Mouse (Mus musculus): ENCODE measurements at regions not wholly inside any gene's neighbourhood (a gene's known extent, or its start where the extent isn't known, plus 50 kb on each side); places are given as distances from the start of the nearest gene placed in this dataset.
A peak's percentile ranks its signal among the peaks of the same experiment; 100 is the strongest.

DNA sequence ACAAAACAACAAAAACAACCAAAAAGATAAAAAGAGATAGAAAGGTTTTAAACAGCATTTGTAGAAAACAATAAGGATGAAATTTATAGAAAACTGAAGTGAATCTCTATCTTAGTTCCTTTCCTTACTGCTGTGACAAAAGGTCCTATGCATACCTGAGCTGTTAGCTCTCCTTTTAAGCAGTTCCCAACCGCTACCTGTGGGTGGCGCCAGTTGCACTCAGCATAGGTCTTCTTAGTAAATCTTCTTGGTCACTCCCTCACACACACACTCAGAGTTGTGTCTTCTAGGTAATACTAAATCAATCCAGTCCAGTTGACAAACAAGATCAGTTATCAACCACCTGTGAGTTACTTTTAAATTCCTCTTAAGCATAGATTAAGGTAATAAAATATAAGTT is 355.5 kb upstream of the Prkcq start:
- no peak for DNase-seq (ENCODE audit: low spot score in 2 of 2)

DNA sequence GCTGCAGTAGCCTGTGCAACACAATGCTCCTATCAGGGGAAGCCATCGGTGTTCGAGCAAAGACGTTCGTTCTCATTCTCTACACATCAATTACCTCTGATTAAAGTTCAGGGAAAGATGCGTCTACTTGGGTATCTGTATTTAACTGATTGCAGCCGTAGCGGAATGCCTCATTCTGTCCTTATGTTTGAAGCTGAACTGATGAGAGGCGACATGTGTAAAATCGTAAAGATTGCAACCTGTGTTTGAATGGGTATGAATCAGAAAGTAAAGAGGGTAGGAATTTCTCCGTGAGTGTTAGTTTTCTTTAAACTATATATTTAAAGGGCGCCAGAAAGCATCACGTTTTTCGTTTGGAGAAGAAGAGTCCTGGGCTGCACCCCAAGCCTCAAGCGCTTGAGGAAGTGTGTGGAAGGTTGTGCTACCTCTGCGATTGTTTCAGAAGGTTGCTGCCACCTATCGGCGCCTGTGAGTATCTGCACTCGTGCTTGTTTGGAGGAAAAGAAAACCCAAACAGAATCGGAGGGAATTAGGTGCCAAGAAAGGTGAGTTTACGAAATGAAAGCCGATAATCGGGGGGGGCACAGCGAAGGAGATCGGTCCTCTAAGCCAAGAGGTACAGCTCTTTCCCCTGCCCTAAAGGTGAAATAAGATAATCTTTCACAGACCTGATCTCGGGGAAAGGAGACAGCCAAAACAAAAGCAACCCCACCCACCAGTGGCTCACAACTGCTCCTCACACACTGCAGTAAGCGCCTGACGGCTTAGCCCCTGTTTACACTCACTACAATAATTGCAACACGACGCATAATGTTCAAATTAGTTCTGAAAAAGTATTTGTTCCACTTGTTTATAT is 346.4 kb upstream of the Prkcq start:
- peak; percentile 15 to 16 for DNase-seq (ENCODE audit: low spot score in 2 of 2)

DNA sequence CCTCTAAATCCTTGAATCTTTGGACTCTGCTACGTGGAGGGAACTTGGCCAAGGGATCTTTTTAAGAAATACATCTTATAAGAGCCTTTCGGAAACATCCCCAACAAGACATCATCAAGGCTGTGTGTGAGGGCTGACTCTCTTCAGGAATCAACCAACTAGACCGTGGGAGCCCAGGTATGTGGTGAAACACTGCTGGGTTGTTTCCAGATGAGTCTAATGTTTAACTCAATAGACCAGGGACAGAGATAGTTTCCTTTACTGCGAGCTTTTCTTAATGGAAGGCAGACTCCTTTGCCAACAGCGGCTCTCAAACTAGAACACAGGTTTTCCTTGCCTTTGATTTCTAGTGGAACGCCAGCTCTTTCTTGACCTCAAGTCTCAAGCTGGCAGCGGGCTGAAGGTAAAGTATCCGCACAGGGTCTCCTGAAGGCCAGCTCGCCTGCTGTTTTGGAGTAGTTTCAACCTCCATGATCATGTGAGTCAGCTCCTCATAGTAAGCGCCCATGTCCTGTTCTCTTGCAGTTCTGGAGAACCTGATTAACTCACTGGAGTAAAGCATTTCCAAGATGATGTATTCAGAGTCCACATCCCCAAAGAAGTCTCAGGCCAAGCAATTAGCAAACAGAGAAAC is 345.7 kb upstream of the Prkcq start:
- DNase-seq (ENCODE audit: low spot score in 2 of 2) = no peak

DNA sequence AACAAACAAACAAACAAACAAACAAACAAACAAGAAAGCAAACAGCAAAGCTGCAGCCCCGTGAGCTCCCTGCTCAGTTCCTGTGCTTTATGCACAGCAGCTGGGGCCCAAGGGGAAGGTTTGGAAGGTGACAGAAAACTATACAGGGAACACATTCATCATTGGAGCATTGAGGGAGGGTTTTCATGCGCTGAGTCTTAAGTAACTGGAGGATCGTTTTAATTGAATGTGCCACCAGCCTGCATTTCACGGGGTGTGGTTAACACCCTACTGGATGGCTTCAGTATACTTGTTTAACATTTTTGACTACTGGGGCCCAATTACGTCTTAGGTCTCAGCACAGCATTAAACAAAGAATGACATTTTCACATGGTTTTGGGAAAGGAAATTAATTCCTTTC is 331.9 kb upstream of the Prkcq start:
- no peak for DNase-seq (ENCODE audit: low spot score in 2 of 2)

DNA sequence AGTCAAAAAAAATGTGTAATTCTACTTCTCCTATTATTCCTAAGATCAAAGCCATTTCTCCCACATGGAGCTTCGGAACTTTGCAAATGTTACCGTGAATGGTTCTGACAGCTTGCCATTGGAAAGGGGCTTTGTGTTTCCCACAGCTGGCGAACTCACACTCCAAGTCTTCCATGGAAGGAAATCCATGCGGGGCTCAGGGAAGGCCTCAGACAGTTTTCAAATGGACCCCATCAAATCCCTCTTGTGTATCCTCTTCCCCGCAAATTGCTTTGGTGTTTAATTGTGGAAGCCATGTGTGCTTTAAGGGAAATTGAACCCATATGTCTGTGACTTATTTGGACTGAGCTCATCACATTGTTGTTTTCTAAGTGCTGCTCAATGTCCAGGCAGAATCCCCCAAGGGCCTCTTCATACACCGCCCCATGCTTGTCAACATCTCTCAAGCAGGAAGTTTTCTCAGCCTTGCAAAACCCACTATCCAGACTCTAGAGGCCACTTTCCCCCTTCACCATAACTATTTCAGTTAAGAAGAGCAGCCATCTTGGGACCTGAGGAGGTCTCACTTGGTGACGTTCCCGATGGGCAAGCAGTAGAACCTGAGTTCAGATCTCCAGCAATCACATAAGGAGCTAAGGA is 310.1 kb upstream of the Prkcq start:
- no peak for DNase-seq (ENCODE audit: low spot score in 2 of 2)

DNA sequence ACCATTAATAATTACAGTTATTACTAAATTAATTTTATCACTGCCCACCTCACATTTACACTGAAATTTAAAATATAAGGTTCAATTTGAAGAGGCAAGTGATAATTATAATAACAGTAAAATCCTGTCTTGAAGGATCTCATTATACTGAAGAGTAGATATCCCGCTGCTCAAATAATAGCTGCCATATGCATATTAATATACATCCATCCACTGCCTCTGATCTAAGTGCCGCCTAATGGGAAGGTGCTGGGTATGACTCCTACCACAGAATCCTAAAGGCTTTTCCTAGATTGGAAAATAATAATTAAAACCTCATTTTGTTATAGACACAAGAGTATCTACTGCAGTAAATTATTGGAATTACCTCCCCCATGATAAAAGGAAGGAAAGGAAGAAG is 307.5 kb upstream of the Prkcq start:
- DNase-seq (ENCODE audit: low spot score in 2 of 2) = no peak

DNA sequence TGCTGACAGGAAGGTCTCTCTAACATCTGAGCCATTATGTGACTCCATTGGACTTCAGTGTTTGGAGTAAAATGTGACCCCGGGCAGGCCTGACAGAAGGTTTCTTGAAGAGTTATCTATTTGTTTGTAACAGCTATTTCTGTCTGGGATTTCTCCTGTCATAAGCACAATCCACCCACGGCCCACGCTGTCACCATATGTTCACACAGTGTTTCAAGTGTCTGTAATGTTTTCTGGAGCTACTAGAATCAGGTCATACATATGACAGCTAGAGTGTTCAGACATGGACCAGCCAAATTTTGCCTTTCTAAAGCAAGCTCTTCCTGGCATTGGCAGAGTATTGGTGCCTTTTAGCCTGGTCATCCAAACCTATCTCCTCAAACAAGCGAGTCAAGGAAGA is 297.6 kb upstream of the Prkcq start:
- peak; percentile 4 to 54 for DNase-seq (ENCODE audit: low spot score in 2 of 2)

DNA sequence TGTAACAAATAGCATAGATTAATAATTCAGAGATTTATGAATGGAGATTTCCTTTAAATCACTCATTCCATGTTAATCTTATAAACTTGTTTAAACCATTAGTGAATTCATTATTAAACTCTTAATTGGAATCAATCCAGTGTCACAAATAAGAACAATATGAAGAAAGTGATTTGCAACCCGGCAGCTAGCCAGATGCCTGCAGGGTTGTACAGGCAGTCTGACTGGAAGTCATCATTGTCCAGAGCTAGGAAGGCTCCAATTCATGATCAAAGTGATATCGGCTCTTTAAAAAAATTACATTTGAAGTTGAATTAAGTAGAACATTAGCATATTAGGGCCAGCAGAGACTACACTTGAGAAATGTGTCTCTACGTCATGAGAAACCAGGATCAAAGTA is 270.0 kb upstream of the Prkcq start:
- DNase-seq (ENCODE audit: low spot score in 2 of 2) = no peak

DNA sequence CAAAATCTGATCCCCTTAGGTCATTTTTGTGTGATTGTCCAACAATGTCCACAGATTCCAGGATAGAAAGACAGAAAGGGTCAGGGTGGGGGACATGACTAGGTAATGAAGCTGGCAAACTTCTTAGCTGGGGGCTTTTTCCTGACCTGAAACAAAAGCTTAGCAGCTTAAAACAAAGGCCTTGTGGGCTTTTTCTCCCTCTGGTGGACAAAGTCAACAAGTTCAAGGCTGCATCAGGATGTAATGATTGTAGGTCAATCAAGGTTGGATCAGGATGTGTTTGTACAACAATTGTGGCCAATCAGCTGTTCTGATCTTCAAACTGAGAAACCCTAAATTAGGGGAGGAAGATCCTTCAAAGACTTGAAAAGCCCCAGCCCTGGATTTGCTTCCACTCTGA is 252.0 kb upstream of the Prkcq start:
- DNase-seq (ENCODE audit: low spot score in 2 of 2) = no peak

DNA sequence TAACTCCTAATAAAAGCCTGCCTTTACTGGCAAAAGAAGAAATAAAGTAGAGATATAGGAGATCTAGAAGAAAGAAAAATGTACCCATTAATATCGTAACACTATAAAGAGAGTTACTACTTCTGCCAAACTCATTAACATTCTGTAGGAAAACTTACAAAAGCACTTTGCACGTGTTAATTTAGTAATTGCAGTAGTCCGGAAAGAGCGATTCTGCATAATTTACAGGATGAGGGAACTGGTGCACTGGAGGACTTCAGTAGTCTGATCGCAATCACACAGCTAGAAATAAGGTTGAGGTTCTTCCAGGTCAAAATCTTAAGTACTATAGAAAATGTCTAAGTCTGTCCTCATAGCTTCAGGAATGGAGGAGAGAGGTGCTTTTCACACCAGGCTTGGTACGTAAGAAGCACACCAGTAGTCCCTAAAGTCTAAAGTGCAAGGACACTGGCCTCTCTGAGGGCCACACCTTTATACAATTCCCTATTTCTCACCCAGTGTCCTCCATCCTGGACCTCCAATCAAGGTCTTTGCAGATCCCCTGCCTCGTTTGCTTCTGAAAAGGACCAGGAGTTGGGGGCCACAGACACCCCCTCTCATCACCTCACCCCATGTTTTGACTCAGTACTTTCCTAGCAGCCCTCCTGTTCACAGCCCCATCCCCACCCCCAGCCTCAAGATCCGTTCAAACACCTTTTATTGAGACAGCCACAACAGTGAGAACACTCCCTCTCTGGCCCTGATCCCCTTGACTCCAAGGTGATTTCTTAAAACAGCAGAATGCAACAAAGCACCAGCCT is 251.0 kb upstream of the Prkcq start:
- DNase-seq (ENCODE audit: low spot score in 2 of 2) = no peak

DNA sequence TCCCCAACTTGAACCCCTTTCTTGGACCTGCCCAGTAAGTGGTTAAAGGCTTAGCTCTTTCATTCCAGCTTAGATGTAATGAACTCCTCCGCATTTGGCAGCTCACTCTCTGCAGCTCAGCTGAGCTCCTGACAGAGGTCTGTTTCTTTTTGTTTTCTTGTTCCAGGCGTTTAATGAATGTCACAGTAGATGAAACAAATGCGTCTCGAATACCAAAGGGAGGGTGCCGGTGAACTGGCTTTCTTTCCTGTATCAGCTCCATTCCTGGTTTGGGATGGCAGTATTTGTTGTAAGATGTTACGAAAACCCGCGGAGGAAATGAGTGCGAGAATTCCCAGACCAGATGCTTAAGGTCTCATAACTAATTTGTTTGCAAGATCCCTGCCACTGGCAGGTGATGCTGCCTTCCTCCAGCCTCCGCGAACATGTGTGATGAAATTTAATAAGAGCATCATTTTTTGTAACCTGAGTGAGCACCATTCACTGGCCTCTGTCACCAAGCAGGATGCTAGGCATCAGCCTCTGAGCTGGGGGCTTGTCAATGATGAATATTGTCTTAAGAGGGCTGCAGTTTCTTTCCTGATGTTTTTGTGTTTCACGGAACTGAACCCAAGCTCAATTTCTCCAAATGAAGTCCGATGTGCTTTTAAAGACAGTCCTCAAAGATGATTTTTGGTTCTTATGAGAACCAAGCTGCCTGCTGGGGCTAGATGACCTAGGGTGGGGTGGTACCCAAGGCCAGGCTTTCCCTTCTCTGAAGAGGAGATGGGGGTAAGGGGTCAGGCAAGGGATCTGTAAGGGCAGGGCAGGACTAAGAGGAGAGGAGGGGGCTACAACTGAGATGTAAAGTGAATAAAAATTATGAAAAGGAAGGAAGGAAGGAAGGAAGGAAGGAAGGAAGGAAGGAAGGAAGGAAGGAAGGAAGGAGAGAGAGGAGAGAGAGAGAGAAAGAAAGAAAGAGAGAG is 250.1 kb upstream of the Prkcq start:
- DNase-seq (ENCODE audit: low spot score in 2 of 2) = peak in 1 of 2 experiments; percentile 5

DNA sequence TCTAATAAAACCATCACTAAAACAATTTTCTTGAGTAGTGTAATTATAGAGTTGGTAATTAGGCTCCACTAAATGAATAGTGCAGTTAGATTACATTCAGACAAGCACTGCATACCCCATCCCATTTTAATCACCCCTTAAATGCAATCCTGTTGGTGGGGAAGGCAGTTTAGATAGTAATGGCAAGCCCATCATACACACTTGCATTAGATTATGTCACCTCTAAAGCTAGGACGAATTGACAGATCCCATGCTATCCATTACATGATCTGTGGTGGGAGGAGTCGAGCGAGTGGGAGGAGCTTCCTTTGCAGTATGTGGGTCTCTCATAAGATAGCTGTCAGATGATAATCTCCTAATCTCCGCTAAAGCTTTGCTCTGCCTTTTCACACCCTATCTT is 247.9 kb upstream of the Prkcq start:
- no peak for DNase-seq (ENCODE audit: low spot score in 2 of 2)

DNA sequence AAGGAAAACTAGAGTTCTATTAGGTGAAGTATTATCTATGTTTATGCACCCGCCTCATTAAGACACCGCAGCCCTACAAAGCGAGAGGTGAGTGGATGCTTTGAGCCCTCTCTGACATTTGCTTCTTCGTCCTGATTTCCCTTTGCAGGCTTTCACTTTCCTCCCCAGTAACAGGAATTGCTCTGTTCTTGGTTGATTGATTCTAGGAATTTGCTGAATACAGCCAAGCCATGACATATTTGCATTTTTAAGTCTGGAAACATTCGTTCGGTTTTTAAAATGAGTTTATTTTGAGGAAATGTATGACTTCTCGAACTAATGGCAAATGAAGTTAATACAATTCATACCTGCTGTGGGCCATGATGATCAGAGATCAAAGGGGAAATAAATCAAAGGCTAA is 246.5 kb upstream of the Prkcq start:
- no peak for DNase-seq (ENCODE audit: low spot score in 2 of 2)

DNA sequence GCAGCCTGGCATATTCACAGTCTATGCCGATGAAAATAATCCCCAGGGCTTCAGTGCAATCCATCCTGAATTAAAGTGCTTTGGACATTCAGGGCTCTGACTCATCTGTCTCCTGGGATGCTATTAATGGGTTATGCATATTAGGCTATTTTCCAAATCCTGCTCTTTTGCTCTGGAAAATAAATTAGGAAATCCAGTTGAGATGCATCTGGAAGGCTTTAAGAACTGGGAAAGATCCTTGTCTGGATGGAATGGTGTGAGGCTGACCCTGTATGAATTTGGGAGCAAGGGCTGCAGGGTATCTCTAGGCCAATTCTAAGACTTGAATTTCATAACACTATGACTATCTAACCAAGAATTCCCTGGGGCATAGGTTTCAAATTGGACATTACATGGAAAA is 234.5 kb upstream of the Prkcq start:
- DNase-seq (ENCODE audit: low spot score in 2 of 2) = no peak

DNA sequence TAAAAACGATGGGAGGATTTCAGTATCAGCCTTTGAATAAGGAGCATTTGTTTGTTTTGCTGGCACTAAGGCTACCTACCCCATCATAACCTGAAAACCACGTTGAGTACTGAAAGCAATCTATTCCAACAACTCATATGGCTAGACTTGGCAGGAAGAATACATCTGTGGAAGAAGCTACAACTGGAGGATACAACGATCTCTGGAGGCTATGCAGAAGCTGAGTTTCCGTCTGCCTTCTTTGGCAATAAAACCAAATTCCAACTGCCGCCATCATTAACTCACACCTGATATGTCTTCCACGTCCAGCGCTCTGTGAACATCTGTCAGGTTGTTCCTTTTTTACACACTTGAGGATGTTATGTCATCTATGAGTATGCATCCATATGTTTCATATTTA is 206.7 kb upstream of the Prkcq start:
- no peak for DNase-seq (ENCODE audit: low spot score in 2 of 2)

DNA sequence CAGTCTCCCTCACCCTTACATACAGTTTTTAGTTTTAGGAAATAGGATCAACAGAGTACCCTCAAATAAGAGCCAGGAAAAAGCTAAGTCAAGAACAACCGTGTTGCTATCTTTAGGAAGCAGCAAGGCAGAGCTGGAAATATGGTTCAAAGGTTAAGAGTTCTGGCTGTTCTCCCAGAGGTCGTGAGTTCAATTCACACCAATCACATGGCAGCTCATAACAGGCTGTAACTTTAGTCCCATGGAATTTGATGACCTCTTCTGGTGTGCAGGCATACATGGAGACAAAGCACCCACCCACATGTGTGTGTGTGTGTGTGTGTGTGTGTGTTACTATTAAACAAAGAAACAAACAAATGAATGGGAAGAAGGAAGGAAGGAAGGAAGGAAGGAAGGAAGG is 205.0 kb upstream of the Prkcq start:
- no peak for DNase-seq (ENCODE audit: low spot score in 2 of 2)

DNA sequence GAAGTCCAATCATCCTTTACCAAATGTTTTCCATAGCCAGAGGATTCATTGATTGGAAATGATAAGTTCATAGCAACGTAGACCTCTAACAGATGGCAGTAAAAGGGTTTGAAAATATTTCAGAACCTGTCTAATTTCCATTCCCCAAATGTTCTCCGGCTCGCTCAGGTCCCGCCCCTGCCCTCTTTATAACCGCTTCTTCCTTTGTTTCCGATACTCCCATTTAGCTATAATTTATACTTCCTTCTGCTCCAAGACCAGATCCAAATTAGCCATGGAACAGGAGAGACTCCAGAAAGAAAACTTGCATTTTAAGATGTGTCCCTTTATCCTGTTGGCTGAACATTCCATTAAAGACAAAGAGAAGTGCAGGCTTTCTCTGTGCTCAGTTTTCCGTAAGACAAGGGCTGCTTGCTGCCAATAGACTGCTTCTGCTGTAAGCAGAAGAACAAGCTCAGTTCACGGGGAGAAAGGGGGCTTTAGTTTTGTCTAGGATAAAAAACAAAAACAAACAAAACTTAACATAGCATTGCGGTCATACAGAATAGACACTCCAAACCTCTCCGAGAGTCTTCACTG is 202.7 kb upstream of the Prkcq start:
- DNase-seq (ENCODE audit: low spot score in 2 of 2) = no peak

DNA sequence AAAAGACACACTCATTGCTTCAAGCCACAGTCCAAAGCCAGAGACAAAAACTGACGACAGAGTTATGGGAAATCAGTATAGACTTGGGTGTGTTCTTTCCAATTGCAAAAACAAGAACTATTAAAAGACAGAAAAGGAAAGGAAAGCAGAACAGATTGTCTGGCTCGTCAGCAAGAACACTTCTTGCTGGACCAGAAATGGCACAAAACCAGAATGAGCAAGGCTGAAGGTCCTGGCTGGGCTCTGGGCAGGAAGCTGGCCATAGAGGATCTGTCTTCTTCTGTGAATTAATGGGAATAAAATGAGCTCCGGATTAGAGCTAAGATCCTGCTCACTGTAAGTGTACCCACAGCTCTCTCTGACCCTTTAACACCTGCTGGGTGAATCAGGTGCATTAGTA is 199.9 kb upstream of the Prkcq start:
- no peak for DNase-seq (ENCODE audit: low spot score in 2 of 2)

DNA sequence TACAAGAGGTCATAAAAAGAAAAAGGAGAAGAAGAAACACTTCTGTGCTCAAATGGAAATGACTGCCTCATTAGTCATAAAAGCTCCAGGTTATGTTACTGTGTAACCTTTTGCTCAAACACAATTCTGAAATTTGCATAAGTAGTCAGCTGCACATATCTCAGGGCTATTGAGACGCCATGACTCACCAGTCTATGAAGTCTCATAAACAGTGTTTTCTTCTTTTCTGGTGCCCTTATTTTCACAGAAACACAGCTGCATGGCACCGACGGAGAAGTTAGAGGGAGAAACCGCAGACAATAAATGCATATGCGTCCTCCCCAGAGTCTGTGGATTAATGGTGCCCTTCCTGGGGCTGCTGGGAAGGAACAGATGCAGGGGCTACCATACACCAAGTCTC is 193.1 kb upstream of the Prkcq start:
- no peak for DNase-seq (ENCODE audit: low spot score in 2 of 2)

DNA sequence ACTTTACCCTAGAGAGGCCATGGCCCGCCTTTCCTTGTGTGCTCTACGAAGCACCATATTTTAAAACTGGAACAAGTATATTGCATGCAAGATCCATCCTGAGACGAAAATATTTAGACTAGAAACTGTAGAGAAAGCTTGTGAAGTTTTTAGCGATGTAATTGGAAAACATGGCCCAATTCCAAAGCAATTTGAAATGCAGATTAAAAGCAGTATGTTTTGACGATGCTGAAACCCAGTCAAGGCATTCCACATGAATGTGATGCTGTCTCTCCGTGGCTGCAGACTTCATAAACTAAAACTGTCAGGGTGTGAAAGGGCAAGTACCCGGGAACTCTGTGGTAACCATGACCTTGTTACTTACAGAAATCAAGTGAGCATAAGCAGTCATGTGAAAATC is 185.8 kb upstream of the Prkcq start:
- DNase-seq (ENCODE audit: low spot score in 2 of 2) = no peak
